Mouse (Mus musculus) embryonic facial prominence, embryonic 12.5 days (tissue): ENCODE data around the gene Nubp2. TPM values are rescaled to one million over a fixed set of nuclear protein-coding genes. Genes with fewer than 3 reads are reported as not detected.

Source experiments
- ATAC-seq: fragments of 200-750 bp; cut with Nextera tagmentation; 2 replicates; pipeline ENCODE4 v1.8.0; 2017; ENCODE audit not compliant: insufficient number of reproducible peaks, insufficient read depth, low FRiP score, low TSS enrichment
- H3K27ac ChIP-seq: fragments of 300-500 bp; sonication (generic); 2 replicates; pipeline ENCODE4 v1.5.1; 2016; ENCODE audit warnings: mild to moderate bottlenecking
- H3K27me3 ChIP-seq: fragments of 300-500 bp; sonication (generic); 2 replicates; pipeline ENCODE4 v1.6.1; 2016; ENCODE audit warnings: mild to moderate bottlenecking, moderate library complexity
- H3K36me3 ChIP-seq: fragments of 300-500 bp; sonication (generic); 2 replicates; pipeline ENCODE4 v1.6.1; 2016; ENCODE audit warnings: mild to moderate bottlenecking
- H3K4me1 ChIP-seq: fragments of 300-500 bp; sonication (generic); 2 replicates; pipeline ENCODE4 v1.6.1; 2016
- H3K4me2 ChIP-seq: fragments of 300-500 bp; sonication (generic); replicated peaks from 2 replicates; pipeline ENCODE4 v1.6.1; 2016; ENCODE audit warnings: mild to moderate bottlenecking, moderate library complexity
- H3K4me3 ChIP-seq: fragments of 300-500 bp; sonication (generic); 2 replicates; pipeline ENCODE4 v1.5.1; 2016; ENCODE audit warnings: mild to moderate bottlenecking
- H3K9ac ChIP-seq: fragments of 300-500 bp; sonication (generic); 2 replicates; pipeline ENCODE4 v1.6.1; 2016; ENCODE audit warnings: mild to moderate bottlenecking, moderate library complexity
- H3K9me3 ChIP-seq: fragments of 300-500 bp; sonication (generic); 2 replicates; pipeline ENCODE4 v1.6.1; 2016; ENCODE audit warnings: mild to moderate bottlenecking, moderate library complexity
- WGBS: fragments of 180-500 bp; shearing (Covaris S2); methylation state at CpG from one replicate; pipeline ENCODE4 v1.1.7; 2016; 5-methylcytosine and 5-hydroxymethylcytosine counted together
- polyA plus RNA-seq: library from polyadenylated mRNA; unstranded; fragments of >200 nt; fragmentation: Nextera tagmentation; extraction: Ambion mirVana; gene quantifications from 2 replicates; pipeline ENCODE4 v1.2.1, GENCODE M21; 2016

Nubp2 gene
- polyA plus RNA-seq, 1 experiment from 2014 or later: 49.7 TPM

- Histone ChIP-seq H3K36me3 (peaks cover 82% of the 10 kb centered on the region), H3K27me3 (no peaks in the 10 kb centered on the region), H3K9ac (no peak overlapping the region), H3K9me3 (no peaks in the 10 kb centered on the region), H3K27ac (no peak overlapping the region), H3K4me1 (peaks cover 16% of the 10 kb centered on the region), H3K4me3 (no peak overlapping the region), H3K4me2 (no peak overlapping the region)
- WGBS: 94% methylated on average over 6 of the region's 6 CpGs
- ATAC-seq: no peak
Measured at GRCm38 (mm10) chr17:24900014-24900413, 13.9 kb upstream of the Nubp2 start.

- H3K4me2 ChIP-seq: no peak overlapping the region
- H3K4me3 ChIP-seq: no peak overlapping the region
- H3K27ac ChIP-seq: 0 out of 2 replicates have a peak overlapping the region, but pooled peaks have one; percentile 2
- WGBS: 90% methylated on average over 5 of the region's 5 CpGs
- no peaks in the 10 kb centered on the region for H3K27me3 ChIP-seq
- no peak overlapping the region for H3K9ac ChIP-seq
- no peaks in the 10 kb centered on the region for H3K9me3 ChIP-seq
- H3K36me3 ChIP-seq: peaks cover 73% of the 10 kb centered on the region
- ATAC-seq: no peak
- H3K4me1 ChIP-seq: peaks cover 19% of the 10 kb centered on the region
Measured at GRCm38 (mm10) chr17:24899153-24899552, 13.0 kb upstream of the Nubp2 start.

- no peaks in the 10 kb centered on the region for H3K9me3 ChIP-seq
- peaks cover 25% of the 10 kb centered on the region for H3K4me1 ChIP-seq
- H3K4me3 ChIP-seq: no peak overlapping the region
- 77% methylated on average over 4 of the region's 4 CpGs for WGBS
- no peak overlapping the region for H3K9ac ChIP-seq
- no peak overlapping the region for H3K27ac ChIP-seq
- no peak overlapping the region for H3K4me2 ChIP-seq
- no peaks in the 10 kb centered on the region for H3K27me3 ChIP-seq
- no peak for ATAC-seq
- H3K36me3 ChIP-seq: peaks cover 67% of the 10 kb centered on the region
Measured at GRCm38 (mm10) chr17:24898041-24898854, 12.1 kb upstream of the Nubp2 start.

GRCm38 (mm10) chr17:24897600-24897999, 11.5 kb upstream of the Nubp2 start:
- H3K9ac ChIP-seq: no peak overlapping the region
- no peak overlapping the region for H3K27ac ChIP-seq
- H3K9me3 ChIP-seq: no peaks in the 10 kb centered on the region
- peak overlapping the region; percentile 86 for H3K4me3 ChIP-seq
- WGBS: 79% methylated on average over 4 of the region's 4 CpGs
- peaks cover 25% of the 10 kb centered on the region for H3K4me1 ChIP-seq
- peak overlapping the region; percentile 98; the same call in 1 of the 2 replicates for H3K4me2 ChIP-seq
- H3K36me3 ChIP-seq: peaks cover 67% of the 10 kb centered on the region
- no peaks in the 10 kb centered on the region for H3K27me3 ChIP-seq
- no peak for ATAC-seq

GRCm38 (mm10) chr17:24896993-24897269, 10.8 kb upstream of the Nubp2 start:
- Histone ChIP-seq H3K4me3 (peak overlapping the region; percentile 86), H3K4me2 (peak overlapping the region; percentile 98), H3K27ac (peak overlapping the region; percentile 73; the same call in 1 of the 2 replicates), H3K4me1 (peaks cover 25% of the 10 kb centered on the region), H3K9ac (peak overlapping the region; percentile 92), H3K36me3 (peaks cover 67% of the 10 kb centered on the region), H3K9me3 (no peaks in the 10 kb centered on the region), H3K27me3 (no peaks in the 10 kb centered on the region)
- WGBS: 42% methylated on average over 11 of the region's 11 CpGs
- no peak for ATAC-seq

GRCm38 (mm10) chr17:24896241-24896992, 10.3 kb upstream of the Nubp2 start, which contains the start of gene Nme3:
Gene Nme3 (plus strand): TSS chr17:24896500.
- no peaks in the 10 kb centered on the region for H3K27me3 ChIP-seq
- peak; percentile 62 for ATAC-seq
- H3K4me1 ChIP-seq: peaks cover 25% of the 10 kb centered on the region
- H3K9ac ChIP-seq: peak within 1 kb of the TSS; percentile 92
- peak within 1 kb of the TSS; percentile 86 for H3K4me3 ChIP-seq
- H3K9me3 ChIP-seq: no peaks in the 10 kb centered on the region
- H3K4me2 ChIP-seq: peak within 1 kb of the TSS; percentile 98
- H3K27ac ChIP-seq: peak within 1 kb of the TSS; percentile 89
- peaks cover 66% of the 10 kb centered on the region for H3K36me3 ChIP-seq
- 2% methylated on average over 50 of the region's 50 CpGs for WGBS

GRCm38 (mm10) chr17:24895571-24896240, 9.6 kb upstream of the Nubp2 start:
- WGBS: 11% methylated on average over 23 of the region's 23 CpGs
- no peak for ATAC-seq
- H3K27ac ChIP-seq: peak overlapping the region; percentile 89
- H3K4me3 ChIP-seq: peak overlapping the region; percentile 86
- no peaks in the 10 kb centered on the region for H3K27me3 ChIP-seq
- H3K9ac ChIP-seq: peak overlapping the region; percentile 92
- peak overlapping the region; percentile 98 for H3K4me2 ChIP-seq
- peaks cover 66% of the 10 kb centered on the region for H3K36me3 ChIP-seq
- H3K4me1 ChIP-seq: peaks cover 25% of the 10 kb centered on the region
- H3K9me3 ChIP-seq: no peaks in the 10 kb centered on the region

GRCm38 (mm10) chr17:24894995-24895547, 8.9 kb upstream of the Nubp2 start, which contains the start of the genes Eme2 and Mrps34:
Gene Eme2 (minus strand): TSS chr17:24895087.
Gene Mrps34 (plus strand): TSS chr17:24895116.
- Histone ChIP-seq H3K36me3 (peaks cover 66% of the 10 kb centered on the region), H3K4me3 (peak within 1 kb of the TSS; percentile 86), H3K9me3 (no peaks in the 10 kb centered on the region), H3K27ac (peak within 1 kb of the TSS; percentile 89), H3K4me2 (peak within 1 kb of the TSS; percentile 98), H3K9ac (peak within 1 kb of the TSS; percentile 92), H3K27me3 (no peaks in the 10 kb centered on the region), H3K4me1 (peaks cover 25% of the 10 kb centered on the region)
- WGBS: under 1% methylated on average over 62 of the region's 62 CpGs
- no peak for ATAC-seq

- H3K27ac ChIP-seq: peak overlapping the region; percentile 89
- 11% methylated on average over 31 of the region's 31 CpGs for WGBS
- ATAC-seq: no peak
- peak overlapping the region; percentile 98 for H3K4me2 ChIP-seq
- peak overlapping the region; percentile 86 for H3K4me3 ChIP-seq
- no peaks in the 10 kb centered on the region for H3K27me3 ChIP-seq
- peak overlapping the region; percentile 92 for H3K9ac ChIP-seq
- peaks cover 25% of the 10 kb centered on the region for H3K4me1 ChIP-seq
- no peaks in the 10 kb centered on the region for H3K9me3 ChIP-seq
- H3K36me3 ChIP-seq: peaks cover 65% of the 10 kb centered on the region
Measured at GRCm38 (mm10) chr17:24894061-24894994, 8.2 kb upstream of the Nubp2 start.

- ATAC-seq: no peak
- Histone ChIP-seq H3K9me3 (no peaks in the 10 kb centered on the region), H3K27ac (no peak overlapping the region), H3K4me2 (no peak overlapping the region), H3K4me1 (peaks cover 25% of the 10 kb centered on the region), H3K27me3 (no peaks in the 10 kb centered on the region), H3K36me3 (peaks cover 60% of the 10 kb centered on the region), H3K4me3 (0 out of 2 replicates have a peak overlapping the region, but pooled peaks have one; percentile 0), H3K9ac (no peak overlapping the region)
- whole genome bisulfite sequencing: 90% methylated on average over 2 of the region's 2 CpGs
Measured at GRCm38 (mm10) chr17:24893276-24893675, 7.1 kb upstream of the Nubp2 start.
